Mouse (Mus musculus) G1E (cell line): Measurements from ENCODE around the gene Simc1.

Source experiments
- CTCF ChIP-seq: IDR thresholded peaks from 2 replicates; pipeline ENCODE4 v1.5.1; 2012; ENCODE audit warnings: low read depth, low read length, inconsistent platforms, mixed read lengths
- GATA1 ChIP-seq: IDR thresholded peaks from 2 replicates; pipeline ENCODE4 v1.6.1; 2012; ENCODE audit warnings: borderline replicate concordance, low read length, inconsistent platforms, mixed read lengths
- POLR2AphosphoS5 ChIP-seq: IDR thresholded peaks from 2 replicates; pipeline ENCODE4 v1.6.1; 2012; ENCODE audit warnings: low read depth, low read length, inconsistent platforms; ENCODE audit not compliant: insufficient replicate concordance

GRCm38 (mm10) chr13:54598622-54599143 is 95.1 kb downstream of the Simc1 start:
- TF ChIP-seq GATA1 (no peak), CTCF (no peak), POLR2AphosphoS5 (no peak)
